8 mouse cellular contexts compared by ENCODE assay signal in the genomic region with DNA sequence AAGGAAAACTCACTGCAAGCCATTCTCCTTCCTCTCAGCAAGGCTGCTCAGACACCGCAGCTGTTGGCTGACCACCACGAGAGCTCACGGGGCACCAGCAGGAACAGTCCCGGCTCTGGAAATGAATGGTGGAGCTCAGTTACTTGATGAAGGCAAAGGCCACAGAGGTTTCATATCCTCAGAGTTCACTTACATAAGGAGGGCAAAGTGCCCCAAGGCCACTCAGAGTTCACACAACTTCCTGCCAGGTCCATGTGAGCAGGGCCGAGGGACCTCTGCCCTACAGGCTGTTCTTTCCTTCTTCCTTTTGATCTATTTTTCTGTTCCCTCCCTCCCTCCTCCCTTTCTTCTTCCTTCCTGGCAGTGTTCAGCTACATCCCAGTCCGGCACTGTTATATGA. TPM values are rescaled to one million over a fixed set of nuclear protein-coding genes. Genes with fewer than 3 reads are reported as not detected.
DNase-seq lines count a peak whose midpoint lies in the region; ATAC-seq and TF ChIP-seq lines count a peak whose summit lies in the region.

No protein-coding gene starts in this region.

- H3K27me3 ChIP-seq in cerebellum, adult 2 months (ENCODE audit: control insufficient read depth, insufficient read depth, low read length): no peaks in the 10 kb centered on the region

- TF ChIP-seq CTCF in cerebellum, adult 2 months (IDR thresholded peaks at IDR 0.05; ENCODE audit: borderline replicate concordance, insufficient read depth, low read depth, low read length): no peak

- 4% methylated on average over 6 of the region's 6 CpGs for WGBS in large intestine, adult 2 months
- 18% methylated on average over 6 of the region's 6 CpGs for WGBS in cerebellum, adult 2 months

- H3K4me1 ChIP-seq in brown adipose tissue, adult 24 weeks (ENCODE audit: control insufficient read depth, insufficient read depth, insufficient read length, low read length): 0 out of 2 replicates have a peak, but pooled peaks cover 2% of the 10 kb centered on the region
- no peaks in the 10 kb centered on the region for H3K4me1 ChIP-seq in cerebellum, adult 2 months (ENCODE audit: control insufficient read depth, insufficient read depth, low read length)

- no peak for TF ChIP-seq POLR2A in cerebellum, adult 2 months (IDR thresholded peaks at IDR 0.05; ENCODE audit: borderline replicate concordance, insufficient read depth, low read length)

- intact Hi-C loops in gastrocnemius, postnatal 36 days (cut with DNase I): no loop called here
- intact Hi-C loops in heart, postnatal 10 days (cut with DNase I): loop anchor here (10.0 kb wide), 1 partner anchor 267 kb away; no protein-coding TSS in a partner anchor

- peak; percentile 55 for DNase-seq in gastrocnemius, adult 18-20 months (ENCODE audit: low spot score)
- DNase-seq in gastrocnemius, postnatal 36 days: no peak
- peak; percentile 14 to 40 for DNase-seq in heart, postnatal 10 days
- DNase-seq in large intestine, adult 2 months (ENCODE audit: low read depth, low spot score): peak; percentile 81
- DNase-seq in cerebellum, adult 2 months: no peak
- no peak for DNase-seq in c-Kit-positive CD71-positive TER-119-positive erythroid progenitor cells, embryonic 14.5 days (ENCODE audit: low spot score)

- peak overlapping the region; percentile 89 for H3K27ac ChIP-seq in brown adipose tissue, adult 24 weeks (replicated peaks; ENCODE audit: low read depth, low read length)
- H3K27ac ChIP-seq in cerebellum, adult 2 months (ENCODE audit: insufficient read depth, low read length): no peak overlapping the region

- peak; percentile 45 for ATAC-seq in megakaryocyte, adult 5-6 weeks (ENCODE audit: poor library complexity, severe bottlenecking)

- peak overlapping the region; percentile 52 for H3K4me3 ChIP-seq in brown adipose tissue, adult 24 weeks (ENCODE audit: insufficient read depth, low read depth, low read length)
- H3K4me3 ChIP-seq in cerebellum, adult 2 months (replicated peaks; ENCODE audit: insufficient read depth, low read depth, low read length): no peak overlapping the region

RNA-seq across cellular contexts. Expression of gene Taf1d, which starts 4.6 kb away (rescaled TPM):
- 10 to 100 TPM; 71.8 to 99.0 TPM for total RNA-seq in gastrocnemius, adult 18-20 months (2021)
- 100 to 1,000 TPM in 1 of 2 experiments, 10 to 100 TPM in 1; 85.5 to 104 TPM for total RNA-seq in gastrocnemius, postnatal 36 days (2021)
- 41.7 and 53.1 TPM in 2 replicates for polyA plus RNA-seq in brown adipose tissue, adult 24 weeks (2012; ENCODE audit: insufficient read depth, insufficient read length, missing spikeins)
- total RNA-seq in heart, postnatal 10 days (2021): 10 to 100 TPM; 35.3 to 38.4 TPM
- 19.6 and 33.7 TPM in 2 replicates for polyA plus RNA-seq in large intestine, adult 2 months (2012; rRNA removed)
- 115 and 157 TPM in 2 replicates for total RNA-seq in megakaryocyte, adult 5-6 weeks (2015)
- 850 and 1,047 TPM in 2 replicates for total RNA-seq in megakaryocyte, adult 5-6 weeks (2017)
- 34.9 and 35.7 TPM in 2 replicates for polyA plus RNA-seq in cerebellum, adult 2 months (2012; rRNA removed)

RNA-seq across cellular contexts. Expression of gene 4931406C07Rik, which starts 4.8 kb away (rescaled TPM):
- 1 to 10 TPM; 3.6 to 4.0 TPM for total RNA-seq in gastrocnemius, adult 18-20 months (2021)
- 1 to 10 TPM; 3.3 to 4.2 TPM for total RNA-seq in gastrocnemius, postnatal 36 days (2021)
- 370 and 448 TPM in 2 replicates for polyA plus RNA-seq in brown adipose tissue, adult 24 weeks (2012; ENCODE audit: insufficient read depth, insufficient read length, missing spikeins)
- 10 to 100 TPM; 12.9 to 20.4 TPM for total RNA-seq in heart, postnatal 10 days (2021)
- polyA plus RNA-seq in large intestine, adult 2 months (2012; rRNA removed): 22.6 and 37.1 TPM in 2 replicates
- 8.2 and 9.1 TPM in 2 replicates for total RNA-seq in megakaryocyte, adult 5-6 weeks (2015)
- 8.0 and 8.6 TPM in 2 replicates for total RNA-seq in megakaryocyte, adult 5-6 weeks (2017)
- 18.4 and 20.5 TPM in 2 replicates for polyA plus RNA-seq in cerebellum, adult 2 months (2012; rRNA removed)

RNA-seq across cellular contexts. Expression of gene Med17, which starts 21.7 kb away (rescaled TPM):
- 10 to 100 TPM in 1 of 2 experiments, 1 to 10 TPM in 1; 8.4 to 12.5 TPM for total RNA-seq in gastrocnemius, adult 18-20 months (2021)
- total RNA-seq in gastrocnemius, postnatal 36 days (2021): 10 to 100 TPM in 1 of 2 experiments, 1 to 10 TPM in 1; 6.9 to 10.2 TPM
- 25.8 and 28.0 TPM in 2 replicates for polyA plus RNA-seq in brown adipose tissue, adult 24 weeks (2012; ENCODE audit: insufficient read depth, insufficient read length, missing spikeins)
- 10 to 100 TPM; 17.1 to 20.4 TPM for total RNA-seq in heart, postnatal 10 days (2021)
- polyA plus RNA-seq in large intestine, adult 2 months (2012; rRNA removed): 21.5 and 28.0 TPM in 2 replicates
- total RNA-seq in megakaryocyte, adult 5-6 weeks (2015): 32.1 and 34.7 TPM in 2 replicates
- total RNA-seq in megakaryocyte, adult 5-6 weeks (2017): 30.4 and 32.8 TPM in 2 replicates
- polyA plus RNA-seq in cerebellum, adult 2 months (2012; rRNA removed): 38.4 and 40.7 TPM in 2 replicates

RNA-seq across cellular contexts. Expression of gene Cep295, which starts 56.2 kb away (rescaled TPM):
- 1 to 10 TPM; 6.6 to 7.8 TPM for total RNA-seq in gastrocnemius, adult 18-20 months (2021)
- 1 to 10 TPM; 6.5 to 7.4 TPM for total RNA-seq in gastrocnemius, postnatal 36 days (2021)
- 5.1 and 5.7 TPM in 2 replicates for polyA plus RNA-seq in brown adipose tissue, adult 24 weeks (2012; ENCODE audit: insufficient read depth, insufficient read length, missing spikeins)
- total RNA-seq in heart, postnatal 10 days (2021): 10 to 100 TPM in 1 of 2 experiments, 1 to 10 TPM in 1; 9.0 to 13.1 TPM
- polyA plus RNA-seq in large intestine, adult 2 months (2012; rRNA removed): 3.0 and 5.4 TPM in 2 replicates
- 39.6 and 41.6 TPM in 2 replicates for total RNA-seq in megakaryocyte, adult 5-6 weeks (2015)
- 27.8 and 37.2 TPM in 2 replicates for total RNA-seq in megakaryocyte, adult 5-6 weeks (2017)
- polyA plus RNA-seq in cerebellum, adult 2 months (2012; rRNA removed): 20.0 and 22.0 TPM in 2 replicates

Comparison
In these comparisons a context has a peak if more than half of its experiments do, and no peak if none do; other contexts are left out.
1. DNase-seq: peak in gastrocnemius, adult 18-20 months (single experiment), heart, postnatal 10 days (2 of 2) and large intestine, adult 2 months (single experiment); none in gastrocnemius, postnatal 36 days (0 of 2), cerebellum, adult 2 months (0 of 2) and c-Kit-positive CD71-positive TER-119-positive erythroid progenitor cells, embryonic 14.5 days (single experiment).